Mouse (Mus musculus) hindbrain, embryonic 16.5 days (tissue): ENCODE measurements at regions not wholly inside any gene's neighbourhood (a gene's known extent, or its start where the extent isn't known, plus 50 kb on each side); places are given as distances from the start of the nearest gene placed in this dataset.

Source experiments
- ATAC-seq: fragments of 200-750 bp; cut with Nextera tagmentation; 2 replicates; pipeline ENCODE4 v1.8.0; 2017; ENCODE audit warnings: moderate TSS enrichment, moderate library complexity
- H3K27ac ChIP-seq: fragments of 300-500 bp; sonication (generic); 2 replicates; pipeline ENCODE4 v1.5.1; 2014; ENCODE audit warnings: low read depth, mild to moderate bottlenecking, control low read depth, low read length, moderate library complexity
- H3K27me3 ChIP-seq: fragments of 300-500 bp; sonication (generic); replicated peaks from 2 replicates; pipeline ENCODE4 v1.6.1; 2014; ENCODE audit warnings: low read length; ENCODE audit not compliant: control insufficient read depth, insufficient read depth
- H3K36me3 ChIP-seq: fragments of 300-500 bp; sonication (generic); 2 replicates; pipeline ENCODE4 v1.6.1; 2014; ENCODE audit warnings: mild to moderate bottlenecking, low read length, moderate library complexity, mixed read lengths; ENCODE audit not compliant: control insufficient read depth, insufficient read depth
- H3K4me1 ChIP-seq: fragments of 300-500 bp; sonication (generic); 2 replicates; pipeline ENCODE4 v1.6.1; 2014; ENCODE audit warnings: low read depth, low read length; ENCODE audit not compliant: control insufficient read depth, insufficient read depth
- H3K4me2 ChIP-seq: fragments of 300-500 bp; sonication (generic); 2 replicates; pipeline ENCODE4 v1.6.1; 2014; ENCODE audit warnings: mild to moderate bottlenecking, low read length, control low read depth, moderate library complexity
- H3K4me3 ChIP-seq: fragments of 300-500 bp; sonication (generic); 2 replicates; pipeline ENCODE4 v1.5.1; 2014; ENCODE audit warnings: mild to moderate bottlenecking, low read length, control low read depth, moderate library complexity
- H3K9ac ChIP-seq: fragments of 300-500 bp; sonication (generic); 2 replicates; pipeline ENCODE4 v1.6.1; 2014; ENCODE audit warnings: low read depth, mild to moderate bottlenecking, control low read depth, low read length, moderate library complexity
- H3K9me3 ChIP-seq: fragments of 300-500 bp; sonication (generic); 2 replicates; pipeline ENCODE4 v1.6.1; 2014; ENCODE audit warnings: mild to moderate bottlenecking, low read length, moderate library complexity; ENCODE audit not compliant: control insufficient read depth
- WGBS: fragments of 180-500 bp; shearing (Covaris S2); extraction: QIAGEN DNeasy Blood & Tissue Kit; methylation state at CpG from one replicate; pipeline ENCODE4 v1.1.7; 2014; 5-methylcytosine and 5-hydroxymethylcytosine counted together

GRCm38 (mm10) chr1:30503224-30503623 lies 370.5 kb downstream of the Phf3 start:
- Histone ChIP-seq H3K27ac (no peak overlapping the region), H3K4me1 (no peaks in the 10 kb centered on the region), H3K9ac (no peak overlapping the region), H3K27me3 (no peaks in the 10 kb centered on the region), H3K36me3 (no peaks in the 10 kb centered on the region), H3K4me3 (no peak overlapping the region), H3K9me3 (no peaks in the 10 kb centered on the region), H3K4me2 (no peak overlapping the region)
- ATAC-seq: peak; percentile 83
- 22% methylated on average over 1 of the region's 1 CpGs for WGBS

GRCm38 (mm10) chr1:30460295-30460958 lies 413.3 kb downstream of the Phf3 start:
- H3K36me3 ChIP-seq: no peaks in the 10 kb centered on the region
- no peak for ATAC-seq
- 91% methylated on average over 4 of the region's 4 CpGs for WGBS
- H3K27me3 ChIP-seq: no peaks in the 10 kb centered on the region
- H3K9me3 ChIP-seq: no peaks in the 10 kb centered on the region
- H3K4me1 ChIP-seq: no peaks in the 10 kb centered on the region
- no peak overlapping the region for H3K27ac ChIP-seq
- no peak overlapping the region for H3K4me3 ChIP-seq
- H3K9ac ChIP-seq: no peak overlapping the region
- no peak overlapping the region for H3K4me2 ChIP-seq

GRCm38 (mm10) chr1:30437964-30438363 lies 435.8 kb downstream of the Phf3 start:
- ATAC-seq: no peak
- H3K36me3 ChIP-seq: no peaks in the 10 kb centered on the region
- no peak overlapping the region for H3K4me3 ChIP-seq
- no peak overlapping the region for H3K9ac ChIP-seq
- 62% methylated on average over 1 of the region's 1 CpGs for WGBS
- H3K27ac ChIP-seq: no peak overlapping the region
- no peaks in the 10 kb centered on the region for H3K27me3 ChIP-seq
- no peaks in the 10 kb centered on the region for H3K9me3 ChIP-seq
- no peak overlapping the region for H3K4me2 ChIP-seq
- no peaks in the 10 kb centered on the region for H3K4me1 ChIP-seq

GRCm38 (mm10) chr1:30416582-30416981 lies 457.1 kb downstream of the Phf3 start:
- Histone ChIP-seq H3K9ac (no peak overlapping the region), H3K27me3 (no peaks in the 10 kb centered on the region), H3K4me3 (no peak overlapping the region), H3K27ac (no peak overlapping the region), H3K36me3 (no peaks in the 10 kb centered on the region), H3K4me2 (no peak overlapping the region), H3K4me1 (no peaks in the 10 kb centered on the region), H3K9me3 (no peaks in the 10 kb centered on the region)
- ATAC-seq: no peak

GRCm38 (mm10) chr1:30414881-30415439 lies 458.8 kb downstream of the Phf3 start:
- WGBS: 28% methylated on average over 2 of the region's 2 CpGs
- Histone ChIP-seq H3K27ac (no peak overlapping the region), H3K4me3 (no peak overlapping the region), H3K9me3 (no peaks in the 10 kb centered on the region), H3K4me1 (no peaks in the 10 kb centered on the region), H3K27me3 (no peaks in the 10 kb centered on the region), H3K9ac (no peak overlapping the region), H3K4me2 (no peak overlapping the region), H3K36me3 (no peaks in the 10 kb centered on the region)
- ATAC-seq: no peak
